Mouse (Mus musculus): ENCODE measurements around the gene Kat2b. TPM values are rescaled to one million over a fixed set of nuclear protein-coding genes. Genes with fewer than 3 reads are reported as not detected.

The Kat2b gene
- polyA plus RNA-seq, 1 experiment, result 2.4 TPM

GRCm38 (mm10) chr17:53566919-53567345 lies 271 bp downstream of the Kat2b start:
- Histone ChIP-seq H3K79me2 (ENCODE audit: control insufficient read depth, insufficient read depth) (peaks cover 19% of the 10 kb centered on the region), H3K27me3 (ENCODE audit: control insufficient read depth, insufficient read depth, insufficient read length) (no peaks in the 10 kb centered on the region), H3K36me3 (ENCODE audit: control insufficient read depth, insufficient read depth) (no peaks in the 10 kb centered on the region), H3K79me3 (ENCODE audit: low read depth) (no peaks in the 10 kb centered on the region), H3ac (ENCODE audit: control insufficient read depth, insufficient read length, low read depth) (peak overlapping the region; percentile 56), H3K4me3 (ENCODE audit: insufficient read depth, poor library complexity, severe bottlenecking) (peak overlapping the region; percentile 68)
- TF ChIP-seq FOSL1 (IDR thresholded peaks at IDR 0.05; ENCODE audit: insufficient read depth, low read length, poor library complexity, severe bottlenecking) (no peak), MYOD1 (IDR thresholded peaks at IDR 0.05; ENCODE audit: control insufficient read depth, insufficient read length, low read depth) (peak; percentile 13), USF1 (IDR thresholded peaks at IDR 0.05; ENCODE audit: low read depth) (no peak)

DNA sequence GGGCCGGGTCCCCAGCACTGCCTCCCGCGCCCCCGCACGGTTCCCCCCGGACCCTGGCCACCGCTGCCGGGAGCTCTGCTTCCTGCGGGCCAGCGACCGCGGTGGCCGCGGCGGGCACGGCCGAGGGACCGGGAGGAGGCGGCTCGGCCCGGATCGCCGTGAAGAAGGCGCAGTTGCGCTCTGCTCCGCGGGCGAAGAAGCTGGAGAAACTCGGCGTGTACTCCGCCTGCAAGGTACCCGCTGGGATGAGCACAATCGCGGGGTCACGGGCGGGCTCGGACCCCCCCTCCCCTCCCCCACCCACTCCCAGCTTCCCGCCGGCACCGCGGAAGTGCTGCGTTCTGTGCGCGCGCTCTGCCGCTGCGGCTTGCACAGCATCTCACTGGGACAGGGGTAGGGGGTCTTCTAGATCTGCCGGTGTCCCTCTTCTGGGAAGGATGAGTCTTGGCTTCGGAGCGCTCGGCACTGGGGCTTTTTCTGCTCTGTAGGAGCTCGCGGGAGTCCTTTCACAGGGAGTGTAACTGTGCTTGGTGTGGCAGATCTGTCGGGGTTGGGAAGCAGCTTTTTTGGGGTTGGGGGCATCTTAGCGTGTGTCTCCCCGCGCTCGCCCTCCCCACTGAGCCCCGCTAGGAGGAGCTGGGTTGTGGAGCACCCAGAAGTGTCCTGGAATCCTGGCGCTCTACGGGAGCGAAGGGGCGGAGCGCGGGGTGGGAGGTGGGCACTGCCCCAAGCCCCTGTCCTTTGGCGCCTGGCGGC lies 863 bp downstream of the Kat2b start:
- no peak for TF ChIP-seq FOSL1 (IDR thresholded peaks at IDR 0.05; ENCODE audit: insufficient read depth, low read length, poor library complexity, severe bottlenecking)
- TF ChIP-seq MAX (IDR thresholded peaks at IDR 0.05), result no peak
- no peak for TF ChIP-seq MYOG (IDR thresholded peaks at IDR 0.05; ENCODE audit: control insufficient read depth, extremely low read depth, insufficient read length)
- no peak for TF ChIP-seq USF1 (IDR thresholded peaks at IDR 0.05; ENCODE audit: low read depth)
- TF ChIP-seq CEBPB (IDR thresholded peaks at IDR 0.05; ENCODE audit: low read depth), result no peak
- no peak for TF ChIP-seq CTCF (IDR thresholded peaks at IDR 0.05; ENCODE audit: control insufficient read depth, insufficient read depth, insufficient read length)
- TF ChIP-seq MYOD1 (IDR thresholded peaks at IDR 0.05; ENCODE audit: control insufficient read depth, insufficient read length, low read depth), result no peak
- no peaks in the 10 kb centered on the region for H3K36me3 ChIP-seq (ENCODE audit: control insufficient read depth, insufficient read depth)
- H3K79me2 ChIP-seq (ENCODE audit: control insufficient read depth, insufficient read depth), result peaks cover 19% of the 10 kb centered on the region
- H3K79me3 ChIP-seq (ENCODE audit: low read depth), result no peaks in the 10 kb centered on the region
- no peaks in the 10 kb centered on the region for H3K27me3 ChIP-seq (ENCODE audit: control insufficient read depth, insufficient read depth, insufficient read length)
- peak overlapping the region; percentile 56 for H3ac ChIP-seq (ENCODE audit: control insufficient read depth, insufficient read length, low read depth)
- peak overlapping the region; percentile 68 for H3K4me3 ChIP-seq (ENCODE audit: insufficient read depth, poor library complexity, severe bottlenecking)

DNA sequence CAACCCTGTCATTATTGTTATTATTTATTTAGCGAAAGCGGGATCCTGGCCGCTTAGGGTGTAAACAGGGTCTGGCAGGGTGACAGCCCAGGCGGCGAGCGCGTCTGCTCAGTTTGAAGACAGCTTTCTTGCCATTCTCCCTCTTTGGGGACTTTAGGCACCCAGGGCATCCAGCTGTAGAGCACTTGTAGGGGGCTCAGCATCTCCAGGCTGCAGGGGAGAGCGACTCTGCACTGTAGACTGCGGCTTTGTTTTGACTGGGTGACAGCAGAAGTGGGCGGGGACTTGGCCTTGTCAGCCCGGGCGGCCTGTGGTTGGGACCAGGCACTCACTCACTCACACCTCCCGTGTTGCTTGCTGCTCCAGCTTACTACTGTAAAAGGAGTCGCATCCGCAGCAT lies 1.5 kb downstream of the Kat2b start:
- Histone ChIP-seq H3K36me3 (ENCODE audit: control insufficient read depth, insufficient read depth) (no peaks in the 10 kb centered on the region), H3K4me3 (ENCODE audit: insufficient read depth, poor library complexity, severe bottlenecking) (peak overlapping the region; percentile 68), H3K79me3 (ENCODE audit: low read depth) (no peaks in the 10 kb centered on the region), H3K27me3 (ENCODE audit: control insufficient read depth, insufficient read depth, insufficient read length) (no peaks in the 10 kb centered on the region), H3K79me2 (ENCODE audit: control insufficient read depth, insufficient read depth) (peaks cover 19% of the 10 kb centered on the region), H3ac (ENCODE audit: control insufficient read depth, insufficient read length, low read depth) (peak overlapping the region; percentile 56)
- TF ChIP-seq FOSL1 (IDR thresholded peaks at IDR 0.05; ENCODE audit: insufficient read depth, low read length, poor library complexity, severe bottlenecking), result no peak
- TF ChIP-seq MAX (IDR thresholded peaks at IDR 0.05), result no peak
- TF ChIP-seq MYOD1 (IDR thresholded peaks at IDR 0.05; ENCODE audit: control insufficient read depth, insufficient read length, low read depth), result no peak
- TF ChIP-seq MYOG (IDR thresholded peaks at IDR 0.05; ENCODE audit: control insufficient read depth, extremely low read depth, insufficient read length), result no peak
- no peak for TF ChIP-seq CEBPB (IDR thresholded peaks at IDR 0.05; ENCODE audit: low read depth)
- TF ChIP-seq CTCF (IDR thresholded peaks at IDR 0.05; ENCODE audit: control insufficient read depth, insufficient read depth, insufficient read length), result no peak
- no peak for TF ChIP-seq USF1 (IDR thresholded peaks at IDR 0.05; ENCODE audit: low read depth)

DNA sequence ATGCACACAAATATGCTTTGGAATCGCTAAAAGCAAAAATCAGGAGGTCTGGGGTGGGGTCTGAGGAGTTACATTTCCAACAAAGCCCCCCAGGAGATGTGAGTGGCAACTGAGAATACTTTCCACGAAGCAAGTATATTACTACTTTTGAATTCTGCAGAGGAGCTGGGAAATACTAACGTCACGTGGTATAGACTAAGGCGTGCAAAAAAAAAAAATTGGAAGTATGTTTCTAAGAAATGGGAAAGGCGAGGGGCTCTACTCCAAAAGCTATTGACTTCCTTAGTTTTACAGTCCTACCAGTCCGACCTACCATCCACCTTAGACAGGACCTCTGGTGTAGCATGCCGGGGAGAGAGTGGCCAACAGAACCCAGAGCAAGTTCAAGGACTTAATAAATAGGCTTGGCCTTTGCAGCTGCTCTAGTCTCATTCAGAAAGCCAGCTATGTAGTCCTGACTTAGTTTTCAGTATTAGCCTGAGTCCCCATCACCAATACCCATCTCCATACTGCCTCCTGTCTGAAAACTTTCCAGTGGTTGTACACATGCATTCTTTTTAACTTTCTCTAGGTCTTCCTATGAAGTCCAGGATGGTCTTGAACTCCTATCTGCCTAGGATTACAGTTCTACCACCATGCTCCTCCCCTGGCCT lies 2.2 kb downstream of the Kat2b start:
- H3K4me3 ChIP-seq (ENCODE audit: insufficient read depth, poor library complexity, severe bottlenecking), result no peak overlapping the region
- no peak overlapping the region for H3ac ChIP-seq (ENCODE audit: control insufficient read depth, insufficient read length, low read depth)
- no peaks in the 10 kb centered on the region for H3K36me3 ChIP-seq (ENCODE audit: control insufficient read depth, insufficient read depth)
- H3K27me3 ChIP-seq (ENCODE audit: control insufficient read depth, insufficient read depth, insufficient read length), result no peaks in the 10 kb centered on the region
- no peaks in the 10 kb centered on the region for H3K79me3 ChIP-seq (ENCODE audit: low read depth)
- peaks cover 19% of the 10 kb centered on the region for H3K79me2 ChIP-seq (ENCODE audit: control insufficient read depth, insufficient read depth)
- no peak for TF ChIP-seq CTCF (IDR thresholded peaks at IDR 0.05; ENCODE audit: control insufficient read depth, insufficient read depth, insufficient read length)
- peak; percentile 29 for TF ChIP-seq USF1 (IDR thresholded peaks at IDR 0.05; ENCODE audit: low read depth)

DNA sequence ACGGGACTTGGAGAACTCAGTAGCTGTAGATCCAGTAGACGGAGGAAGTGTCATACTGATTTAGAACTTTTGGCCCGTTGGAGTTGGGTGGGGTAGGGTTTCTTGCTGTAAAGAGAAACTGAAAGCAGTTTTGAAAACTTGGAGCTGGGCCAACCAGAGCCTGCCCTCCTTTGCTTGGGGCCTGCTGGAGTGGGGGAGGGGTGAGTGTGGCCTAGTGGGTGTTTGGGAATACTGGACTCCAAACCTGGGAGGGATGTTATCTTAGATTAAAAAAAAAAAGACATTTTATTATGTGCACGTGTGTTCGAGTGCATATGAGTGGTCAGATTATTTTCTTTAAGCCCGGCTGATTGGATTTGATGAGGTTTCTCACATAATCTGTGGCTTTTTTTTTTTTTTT lies 3.2 kb downstream of the Kat2b start:
- no peaks in the 10 kb centered on the region for H3K36me3 ChIP-seq (ENCODE audit: control insufficient read depth, insufficient read depth)
- H3K27me3 ChIP-seq (ENCODE audit: control insufficient read depth, insufficient read depth, insufficient read length), result no peaks in the 10 kb centered on the region
- peaks cover 19% of the 10 kb centered on the region for H3K79me2 ChIP-seq (ENCODE audit: control insufficient read depth, insufficient read depth)
- no peaks in the 10 kb centered on the region for H3K79me3 ChIP-seq (ENCODE audit: low read depth)
- no peak overlapping the region for H3ac ChIP-seq (ENCODE audit: control insufficient read depth, insufficient read length, low read depth)
- H3K4me3 ChIP-seq (ENCODE audit: insufficient read depth, poor library complexity, severe bottlenecking), result no peak overlapping the region
- TF ChIP-seq USF1 (IDR thresholded peaks at IDR 0.05; ENCODE audit: low read depth) (no peak), MAX (IDR thresholded peaks at IDR 0.05) (no peak), FOSL1 (IDR thresholded peaks at IDR 0.05; ENCODE audit: insufficient read depth, low read length, poor library complexity, severe bottlenecking) (no peak), MYOD1 (IDR thresholded peaks at IDR 0.05; ENCODE audit: control insufficient read depth, insufficient read length, low read depth) (no peak), CEBPB (IDR thresholded peaks at IDR 0.05; ENCODE audit: low read depth) (no peak), CTCF (IDR thresholded peaks at IDR 0.05; ENCODE audit: control insufficient read depth, insufficient read depth, insufficient read length) (no peak), MYOG (IDR thresholded peaks at IDR 0.05; ENCODE audit: control insufficient read depth, extremely low read depth, insufficient read length) (no peak)

All from C2C12 (cell line).